ENCODE assay signal across 13 mouse cellular contexts in the genomic region with DNA sequence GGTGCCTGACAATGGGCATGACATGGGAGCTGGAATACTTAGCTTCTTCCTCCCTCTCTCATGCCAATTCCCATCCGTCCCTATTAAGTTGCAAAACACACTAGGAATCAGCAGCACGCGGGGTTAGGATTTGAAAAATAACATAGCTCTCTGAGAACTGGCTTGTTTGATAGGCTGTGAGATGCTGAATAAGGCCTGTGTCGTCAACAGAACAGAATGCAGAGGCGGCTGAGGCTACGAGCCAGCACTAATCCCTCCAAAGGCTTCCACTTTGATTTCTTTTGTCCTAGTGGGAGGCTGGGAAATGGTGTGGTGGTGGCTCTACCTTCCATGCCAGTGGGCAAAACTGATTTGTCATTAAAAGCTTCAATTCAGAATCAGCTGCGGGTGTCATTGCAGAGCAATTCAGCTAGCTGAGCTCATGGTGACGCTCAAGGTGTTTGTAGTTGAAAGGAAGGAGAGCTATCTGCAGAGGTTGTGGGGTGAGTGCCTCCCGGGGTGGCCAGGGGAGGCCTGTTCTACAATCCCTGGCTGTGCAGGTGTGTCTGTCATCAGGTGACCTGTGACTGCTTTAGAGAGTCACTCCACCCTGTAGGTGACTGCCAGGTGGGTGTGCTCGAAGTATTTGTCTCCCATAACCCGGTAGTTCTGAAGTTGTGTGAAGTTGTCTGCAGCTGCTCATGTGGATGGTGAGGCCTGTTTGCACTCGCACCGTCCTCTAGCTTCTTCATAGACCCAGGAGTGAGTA. TPM values are rescaled to one million over a fixed set of nuclear protein-coding genes. Genes with fewer than 3 reads are reported as not detected.
DNase-seq lines count a peak whose midpoint lies in the region; ATAC-seq and TF ChIP-seq lines count a peak whose summit lies in the region.
"Had no signal": no experiment of that assay in that cellular context is flagged by ENCODE, and none has a peak within 500 bp of the region (broad histone marks: within the 10 kb centered on the region; RNA-seq: fewer than 3 reads in every experiment).

No protein-coding gene starts in this region.

- H3K9ac ChIP-seq in hindbrain, embryonic 11.5 days (ENCODE audit: low read depth, low read length) = no peak overlapping the region
- H3K9ac ChIP-seq in midbrain, embryonic 14.5 days (replicated peaks; ENCODE audit: low read length) = no peak overlapping the region
- H3K9ac ChIP-seq: limb, embryonic 12.5 days had no signal

- intact Hi-C loops in left cerebral cortex, postnatal 36 days (cut with DNase I) = no loop called here

- H3K27ac ChIP-seq in hindbrain, embryonic 10.5 days = peak overlapping the region; percentile 14; the same call in 1 of the 2 replicates
- H3K27ac ChIP-seq in hindbrain, embryonic 11.5 days (ENCODE audit: low read depth, low read length) = no peak overlapping the region
- H3K27ac ChIP-seq in embryonic facial prominence, embryonic 10.5 days (replicated peaks) = peak overlapping the region; percentile 32; the same call in 1 of the 2 replicates
- H3K27ac ChIP-seq in layer of hippocampus, adult 2 months = peak overlapping the region; percentile 75
- no peak overlapping the region for H3K27ac ChIP-seq in midbrain, embryonic 14.5 days (replicated peaks; ENCODE audit: low read depth, low read length)
- H3K27ac ChIP-seq in cerebellum, adult 2 months (ENCODE audit: insufficient read depth, low read length) = no peak overlapping the region
- H3K27ac ChIP-seq: limb, embryonic 12.5 days had no signal

- H3K27me3 ChIP-seq in hindbrain, embryonic 10.5 days (ENCODE audit: insufficient read depth, poor library complexity, severe bottlenecking) = no peaks in the 10 kb centered on the region
- H3K27me3 ChIP-seq in hindbrain, embryonic 11.5 days (ENCODE audit: control insufficient read depth, insufficient read depth, low read length) = no peaks in the 10 kb centered on the region
- H3K27me3 ChIP-seq in embryonic facial prominence, embryonic 10.5 days (replicated peaks; ENCODE audit: low read depth, poor library complexity, severe bottlenecking) = no peaks in the 10 kb centered on the region
- no peaks in the 10 kb centered on the region for H3K27me3 ChIP-seq in midbrain, embryonic 14.5 days (ENCODE audit: control insufficient read depth, insufficient read depth, low read length)
- no peaks in the 10 kb centered on the region for H3K27me3 ChIP-seq in cerebellum, adult 2 months (ENCODE audit: control insufficient read depth, insufficient read depth, low read length)
- H3K27me3 ChIP-seq: limb, embryonic 12.5 days had no signal

- no peaks in the 10 kb centered on the region for H3K9me3 ChIP-seq in hindbrain, embryonic 10.5 days
- H3K9me3 ChIP-seq in hindbrain, embryonic 11.5 days (ENCODE audit: control insufficient read depth, low read length) = no peaks in the 10 kb centered on the region
- no peaks in the 10 kb centered on the region for H3K9me3 ChIP-seq in embryonic facial prominence, embryonic 10.5 days
- H3K9me3 ChIP-seq in midbrain, embryonic 14.5 days (ENCODE audit: control insufficient read depth, low read length) = no peaks in the 10 kb centered on the region
- H3K9me3 ChIP-seq: limb, embryonic 12.5 days had no signal

- no peaks in the 10 kb centered on the region for H3K36me3 ChIP-seq in hindbrain, embryonic 10.5 days
- H3K36me3 ChIP-seq in hindbrain, embryonic 11.5 days (ENCODE audit: control insufficient read depth, insufficient read depth, low read length) = no peaks in the 10 kb centered on the region
- H3K36me3 ChIP-seq in embryonic facial prominence, embryonic 10.5 days (replicated peaks) = no peaks in the 10 kb centered on the region
- no peaks in the 10 kb centered on the region for H3K36me3 ChIP-seq in midbrain, embryonic 14.5 days (ENCODE audit: control insufficient read depth, insufficient read depth, low read length)
- H3K36me3 ChIP-seq: limb, embryonic 12.5 days had no signal

- peaks cover 10% of the 10 kb centered on the region for H3K4me1 ChIP-seq in hindbrain, embryonic 10.5 days (replicated peaks)
- H3K4me1 ChIP-seq in hindbrain, embryonic 11.5 days (replicated peaks; ENCODE audit: control insufficient read depth, insufficient read depth, low read length) = no peaks in the 10 kb centered on the region
- H3K4me1 ChIP-seq in embryonic facial prominence, embryonic 10.5 days = peaks cover 10% of the 10 kb centered on the region
- no peaks in the 10 kb centered on the region for H3K4me1 ChIP-seq in midbrain, embryonic 14.5 days (ENCODE audit: control insufficient read depth, insufficient read depth, low read length)
- H3K4me1 ChIP-seq in cerebellum, adult 2 months (ENCODE audit: control insufficient read depth, insufficient read depth, low read length) = no peaks in the 10 kb centered on the region; the same call in 1 of the 2 replicates
- H3K4me1 ChIP-seq: limb, embryonic 12.5 days; megakaryocyte, embryonic 14.5 days had no signal

- 63% methylated on average over 13 of the region's 13 CpGs for WGBS in hindbrain, embryonic 10.5 days
- 61% methylated on average over 13 of the region's 13 CpGs for WGBS in hindbrain, embryonic 11.5 days
- 55% methylated on average over 13 of the region's 13 CpGs for WGBS in embryonic facial prominence, embryonic 10.5 days
- 32% methylated on average over 13 of the region's 13 CpGs for WGBS in midbrain, embryonic 14.5 days
- WGBS in cerebellum, adult 2 months = 76% methylated on average over 13 of the region's 13 CpGs

- TF ChIP-seq CTCF in layer of hippocampus, adult 2 months (conservative IDR thresholded peaks at IDR 0.05) = no peak
- no peak for TF ChIP-seq CTCF in cerebellum, adult 2 months (IDR thresholded peaks at IDR 0.05; ENCODE audit: borderline replicate concordance, insufficient read depth, low read depth, low read length)

- H3K4me2 ChIP-seq in hindbrain, embryonic 11.5 days (replicated peaks; ENCODE audit: low read depth, low read length) = no peak overlapping the region
- no peak overlapping the region for H3K4me2 ChIP-seq in midbrain, embryonic 14.5 days (ENCODE audit: low read length)
- H3K4me2 ChIP-seq: limb, embryonic 12.5 days had no signal

- no peak for ATAC-seq in hindbrain, embryonic 11.5 days (ENCODE audit: low FRiP score)
- no peak for ATAC-seq in midbrain, embryonic 14.5 days (ENCODE audit: low FRiP score, low TSS enrichment)
- ATAC-seq: hindbrain, embryonic 16.5 days had no signal

- no peak overlapping the region for H3K4me3 ChIP-seq in hindbrain, embryonic 10.5 days
- no peak overlapping the region for H3K4me3 ChIP-seq in hindbrain, embryonic 11.5 days (ENCODE audit: low read depth, low read length)
- H3K4me3 ChIP-seq in embryonic facial prominence, embryonic 10.5 days = no peak overlapping the region
- no peak overlapping the region for H3K4me3 ChIP-seq in layer of hippocampus, adult 2 months
- no peak overlapping the region for H3K4me3 ChIP-seq in midbrain, embryonic 14.5 days (replicated peaks; ENCODE audit: low read depth, low read length)
- no peak overlapping the region for H3K4me3 ChIP-seq in cerebellum, adult 2 months (replicated peaks; ENCODE audit: insufficient read depth, low read depth, low read length)
- H3K4me3 ChIP-seq: erythroblast, embryonic 14.5 days; limb, embryonic 12.5 days; megakaryocyte, embryonic 14.5 days had no signal

- no peak for DNase-seq in hindbrain, embryonic 10.5 days (ENCODE audit: low spot score)
- DNase-seq in hindbrain, embryonic 11.5 days (ENCODE audit: low spot score) = no peak
- no peak for DNase-seq in embryonic facial prominence, embryonic 10.5 days (ENCODE audit: low spot score)
- DNase-seq in layer of hippocampus, adult 2 months (ENCODE audit: low spot score in 2 of 2) = peak; percentile 43 to 60
- peak; percentile 46 for DNase-seq in midbrain, embryonic 14.5 days
- no peak for DNase-seq in left cerebral cortex, postnatal 36 days (ENCODE audit: low spot score in 2 of 2)
- no peak for DNase-seq in cerebellum, adult 2 months
- DNase-seq: cerebellum, postnatal 14 days; kidney, postnatal 4 days had no signal

- TF ChIP-seq POLR2A in cerebellum, adult 2 months (IDR thresholded peaks at IDR 0.05; ENCODE audit: borderline replicate concordance, insufficient read depth, low read length) = no peak

RNA-seq across cellular contexts. Expression of a gene that starts 13.0 kb away (rescaled TPM):
- 44.8 and 50.8 TPM in 2 replicates for polyA plus RNA-seq in hindbrain, embryonic 10.5 days (2016; fragmentation: Nextera tagmentation; extraction: Ambion mirVana)
- polyA plus RNA-seq in hindbrain, embryonic 11.5 days (2014; fragmentation: Nextera tagmentation; extraction: Ambion mirVana) = 45.1 and 46.8 TPM in 2 replicates
- polyA plus RNA-seq in embryonic facial prominence, embryonic 10.5 days (2016; fragmentation: Nextera tagmentation; extraction: Ambion mirVana) = 44.0 and 49.6 TPM in 2 replicates
- total RNA-seq in layer of hippocampus, adult 2 months (2021) = 10 to 100 TPM; 79.5 to 82.0 TPM
- polyA plus RNA-seq in midbrain, embryonic 14.5 days (2014; fragmentation: Nextera tagmentation; extraction: Ambion mirVana) = 50.8 and 72.4 TPM in 2 replicates
- 10 to 100 TPM; 63.0 to 69.5 TPM for total RNA-seq in left cerebral cortex, postnatal 36 days (2021)
- 65.9 and 66.7 TPM in 2 replicates for polyA plus RNA-seq in cerebellum, adult 2 months (2012; rRNA removed)

RNA-seq across cellular contexts. Expression of a gene that starts 17.3 kb away (rescaled TPM):
- 183 and 186 TPM in 2 replicates for polyA plus RNA-seq in hindbrain, embryonic 10.5 days (2016; fragmentation: Nextera tagmentation; extraction: Ambion mirVana)
- polyA plus RNA-seq in hindbrain, embryonic 11.5 days (2014; fragmentation: Nextera tagmentation; extraction: Ambion mirVana) = 197 and 198 TPM in 2 replicates
- 196 and 197 TPM in 2 replicates for polyA plus RNA-seq in embryonic facial prominence, embryonic 10.5 days (2016; fragmentation: Nextera tagmentation; extraction: Ambion mirVana)
- 10 to 100 TPM; 41.8 to 42.2 TPM for total RNA-seq in layer of hippocampus, adult 2 months (2021)
- 99.1 and 114 TPM in 2 replicates for polyA plus RNA-seq in midbrain, embryonic 14.5 days (2014; fragmentation: Nextera tagmentation; extraction: Ambion mirVana)
- 10 to 100 TPM; 36.0 to 38.0 TPM for total RNA-seq in left cerebral cortex, postnatal 36 days (2021)
- polyA plus RNA-seq in cerebellum, adult 2 months (2012; rRNA removed) = 69.1 and 74.9 TPM in 2 replicates

Comparison
In these comparisons a context has a peak if more than half of its experiments do, and no peak if none do; other contexts are left out.
1. H3K27ac ChIP-seq: peak in hindbrain, embryonic 10.5 days (single experiment), embryonic facial prominence, embryonic 10.5 days (single experiment) and layer of hippocampus, adult 2 months (single experiment); none in hindbrain, embryonic 11.5 days (single experiment), midbrain, embryonic 14.5 days (single experiment) and cerebellum, adult 2 months (single experiment).
2. DNase-seq: peak in layer of hippocampus, adult 2 months (2 of 2) and midbrain, embryonic 14.5 days (single experiment); none in hindbrain, embryonic 10.5 days (single experiment), hindbrain, embryonic 11.5 days (single experiment), embryonic facial prominence, embryonic 10.5 days (single experiment), left cerebral cortex, postnatal 36 days (0 of 2) and cerebellum, adult 2 months (0 of 2).